Mouse (Mus musculus) embryonic facial prominence, embryonic 14.5 days (tissue): ENCODE measurements around the gene St3gal5. TPM values are rescaled to one million over a fixed set of nuclear protein-coding genes. Genes with fewer than 3 reads are reported as not detected.

Source experiments
- ATAC-seq: fragments of 200-750 bp; cut with Nextera tagmentation; 2 replicates; pipeline ENCODE4 v1.8.0; 2017; ENCODE audit warnings: low read depth, moderate number of reproducible peaks, moderate TSS enrichment
- DNase-seq: peaks from one replicate; pipeline ENCODE4 v3.0.0-alpha.2; 2015; ENCODE audit warnings: low spot score
- H3K27ac ChIP-seq: fragments of 300-500 bp; sonication (generic); replicated peaks from 2 replicates; pipeline ENCODE4 v1.5.1; 2014; ENCODE audit warnings: low read depth, mild to moderate bottlenecking, low read length, moderate library complexity
- H3K27me3 ChIP-seq: fragments of 300-500 bp; sonication (generic); replicated peaks from 2 replicates; pipeline ENCODE4 v1.6.1; 2014; ENCODE audit warnings: low read length; ENCODE audit not compliant: control insufficient read depth, insufficient read depth
- H3K36me3 ChIP-seq: fragments of 300-500 bp; sonication (generic); 2 replicates; pipeline ENCODE4 v1.6.1; 2014; ENCODE audit warnings: low read length, mixed read lengths; ENCODE audit not compliant: control insufficient read depth, insufficient read depth
- H3K4me1 ChIP-seq: fragments of 300-500 bp; sonication (generic); 2 replicates; pipeline ENCODE4 v1.6.1; 2014; ENCODE audit warnings: antibody characterized with exemption, low read length; ENCODE audit not compliant: control insufficient read depth, insufficient read depth
- H3K4me2 ChIP-seq: fragments of 300-500 bp; sonication (generic); 2 replicates; pipeline ENCODE4 v1.6.1; 2014; ENCODE audit warnings: low read depth, mild to moderate bottlenecking, low read length, moderate library complexity, mixed read lengths
- H3K4me3 ChIP-seq: fragments of 300-500 bp; sonication (generic); 2 replicates; pipeline ENCODE4 v1.5.1; 2014; ENCODE audit warnings: low read depth, mild to moderate bottlenecking, low read length
- H3K9ac ChIP-seq: fragments of 300-500 bp; sonication (generic); 2 replicates; pipeline ENCODE4 v1.6.1; 2014; ENCODE audit warnings: low read depth, mild to moderate bottlenecking, low read length, moderate library complexity, mixed read lengths
- H3K9me3 ChIP-seq: fragments of 300-500 bp; sonication (generic); 2 replicates; pipeline ENCODE4 v1.6.1; 2016; ENCODE audit warnings: low read length; ENCODE audit not compliant: control insufficient read depth
- WGBS: fragments of 180-500 bp; shearing (Covaris S2); extraction: QIAGEN DNeasy Blood & Tissue Kit; methylation state at CpG from one replicate; pipeline ENCODE4 v1.1.7; 2014; 5-methylcytosine and 5-hydroxymethylcytosine counted together
- polyA plus RNA-seq: library from polyadenylated mRNA; unstranded; fragments of >200 nt; fragmentation: Nextera tagmentation; extraction: Ambion mirVana; gene quantifications from 2 replicates; pipeline ENCODE4 v1.2.1, GENCODE M21; 2014

St3gal5 gene
- polyA plus RNA-seq, 1 experiment from 2014 or later: 31.3 TPM

DNA sequence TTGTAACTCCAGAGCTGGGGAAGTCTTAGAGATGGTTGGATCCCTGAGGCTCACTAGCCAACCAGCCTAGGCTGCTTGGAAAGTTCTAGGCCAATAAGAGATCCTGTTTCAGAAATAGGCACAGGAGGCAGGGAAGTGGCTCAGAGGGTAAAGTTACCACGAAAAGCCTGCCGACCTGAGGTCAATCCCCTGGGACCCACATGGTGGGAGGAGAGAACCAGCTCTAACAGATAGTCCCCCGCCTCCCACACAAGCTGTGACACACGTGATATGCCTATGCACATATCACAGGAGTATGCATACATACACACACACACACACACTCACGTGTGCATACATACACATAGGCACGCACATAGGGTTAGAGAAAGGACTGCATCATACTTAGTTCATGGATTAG, 32.7 kb downstream of the St3gal5 start:
- H3K36me3 ChIP-seq: peaks cover 32% of the 10 kb centered on the region
- no peak overlapping the region for H3K4me2 ChIP-seq
- 52% methylated on average over 6 of the region's 6 CpGs for WGBS
- H3K27ac ChIP-seq: no peak overlapping the region
- DNase-seq (no peak), ATAC-seq (no peak; the same call in 1 of the 2 replicates)
- no peak overlapping the region for H3K9ac ChIP-seq
- H3K4me3 ChIP-seq: no peak overlapping the region
- no peaks in the 10 kb centered on the region for H3K4me1 ChIP-seq
- H3K9me3 ChIP-seq: no peaks in the 10 kb centered on the region
- no peaks in the 10 kb centered on the region for H3K27me3 ChIP-seq

- Histone ChIP-seq H3K9me3 (no peaks in the 10 kb centered on the region), H3K4me1 (0 out of 2 replicates have a peak, but pooled peaks cover 4% of the 10 kb centered on the region), H3K4me2 (no peak overlapping the region), H3K27me3 (no peaks in the 10 kb centered on the region), H3K4me3 (no peak overlapping the region), H3K36me3 (peaks cover 32% of the 10 kb centered on the region), H3K9ac (no peak overlapping the region), H3K27ac (no peak overlapping the region)
- DNase-seq (no peak), ATAC-seq (no peak)
- 94% methylated on average over 8 of the region's 8 CpGs for WGBS
Measured at GRCm38 (mm10) chr6:72132671-72133214, 35.4 kb downstream of the St3gal5 start.

- no peaks in the 10 kb centered on the region for H3K9me3 ChIP-seq
- H3K36me3 ChIP-seq: peaks cover 20% of the 10 kb centered on the region
- 0 out of 2 replicates have a peak, but pooled peaks cover 4% of the 10 kb centered on the region for H3K4me1 ChIP-seq
- no peaks in the 10 kb centered on the region for H3K27me3 ChIP-seq
- no peak for DNase-seq
- H3K4me2 ChIP-seq: no peak overlapping the region
- no peak overlapping the region for H3K4me3 ChIP-seq
- ATAC-seq: no peak
- H3K27ac ChIP-seq: no peak overlapping the region
- H3K9ac ChIP-seq: no peak overlapping the region
- WGBS: 67% methylated on average over 9 of the region's 9 CpGs
Measured at GRCm38 (mm10) chr6:72134850-72135515, 37.6 kb downstream of the St3gal5 start.

- WGBS: 73% methylated on average over 5 of the region's 5 CpGs
- Histone ChIP-seq H3K9ac (no peak overlapping the region), H3K4me3 (no peak overlapping the region), H3K27ac (no peak overlapping the region), H3K9me3 (no peaks in the 10 kb centered on the region), H3K4me2 (no peak overlapping the region), H3K27me3 (no peaks in the 10 kb centered on the region), H3K36me3 (peaks cover 14% of the 10 kb centered on the region), H3K4me1 (0 out of 2 replicates have a peak, but pooled peaks cover 4% of the 10 kb centered on the region)
- DNase-seq (no peak), ATAC-seq (no peak)
Measured at GRCm38 (mm10) chr6:72136016-72136415, 38.6 kb downstream of the St3gal5 start.

DNA sequence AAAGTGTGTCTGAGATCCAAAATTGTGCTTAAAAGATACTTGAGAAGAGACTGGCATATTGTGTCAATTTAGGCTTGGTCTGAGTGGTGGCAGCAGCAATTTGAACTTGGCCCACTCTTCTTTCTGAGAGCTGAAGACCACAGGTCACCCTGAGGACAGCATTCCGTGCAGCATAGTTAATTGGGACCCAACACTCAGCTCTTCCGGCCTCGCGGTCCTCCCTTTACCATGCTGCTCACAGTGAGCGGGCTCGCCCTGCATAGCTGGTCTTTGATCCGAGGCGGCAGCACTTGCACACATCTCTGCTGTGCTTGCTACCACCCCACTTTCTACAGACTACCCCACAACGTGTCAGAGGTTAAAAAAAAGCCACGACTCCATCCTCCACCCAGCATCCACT, 39.2 kb downstream of the St3gal5 start:
- WGBS: 76% methylated on average over 10 of the region's 10 CpGs
- no peak for DNase-seq
- H3K4me1 ChIP-seq: 0 out of 2 replicates have a peak, but pooled peaks cover 4% of the 10 kb centered on the region
- H3K36me3 ChIP-seq: peaks cover 11% of the 10 kb centered on the region
- no peaks in the 10 kb centered on the region for H3K27me3 ChIP-seq
- H3K9me3 ChIP-seq: no peaks in the 10 kb centered on the region
- H3K4me3 ChIP-seq: no peak overlapping the region
- no peak overlapping the region for H3K27ac ChIP-seq
- H3K4me2 ChIP-seq: no peak overlapping the region
- 0 out of 2 replicates have a peak, but pooled peaks have one; percentile 34 for ATAC-seq
- H3K9ac ChIP-seq: no peak overlapping the region

- peak; percentile 83 for ATAC-seq
- H3K4me2 ChIP-seq: no peak overlapping the region
- H3K4me1 ChIP-seq: 0 out of 2 replicates have a peak, but pooled peaks cover 4% of the 10 kb centered on the region
- no peak overlapping the region for H3K4me3 ChIP-seq
- H3K9me3 ChIP-seq: no peaks in the 10 kb centered on the region
- no peak overlapping the region for H3K9ac ChIP-seq
- H3K27ac ChIP-seq: 0 out of 2 replicates have a peak overlapping the region, but pooled peaks have one; percentile 39
- DNase-seq: peak; percentile 65
- H3K36me3 ChIP-seq: peaks cover 3% of the 10 kb centered on the region; the same call in 1 of the 2 replicates
- WGBS: 71% methylated on average over 9 of the region's 9 CpGs
- H3K27me3 ChIP-seq: no peaks in the 10 kb centered on the region
Measured at GRCm38 (mm10) chr6:72139508-72140193, 42.3 kb downstream of the St3gal5 start.

- H3K9me3 ChIP-seq: no peaks in the 10 kb centered on the region
- no peak overlapping the region for H3K4me3 ChIP-seq
- H3K27me3 ChIP-seq: no peaks in the 10 kb centered on the region
- no peak overlapping the region for H3K9ac ChIP-seq
- H3K4me2 ChIP-seq: no peak overlapping the region
- ATAC-seq (no peak), DNase-seq (no peak)
- peak overlapping the region; percentile 40 for H3K27ac ChIP-seq
- H3K36me3 ChIP-seq: peaks cover 3% of the 10 kb centered on the region; the same call in 1 of the 2 replicates
- 74% methylated on average over 8 of the region's 8 CpGs for WGBS
- H3K4me1 ChIP-seq: 0 out of 2 replicates have a peak, but pooled peaks cover 4% of the 10 kb centered on the region
Measured at GRCm38 (mm10) chr6:72140371-72140770, 43.0 kb downstream of the St3gal5 start.

- Histone ChIP-seq H3K4me1 (0 out of 2 replicates have a peak, but pooled peaks cover 4% of the 10 kb centered on the region), H3K9me3 (no peaks in the 10 kb centered on the region), H3K27me3 (no peaks in the 10 kb centered on the region), H3K4me3 (no peak overlapping the region), H3K36me3 (peaks cover 3% of the 10 kb centered on the region; the same call in 1 of the 2 replicates), H3K4me2 (no peak overlapping the region), H3K27ac (no peak overlapping the region), H3K9ac (no peak overlapping the region)
- DNase-seq (no peak), ATAC-seq (no peak)
- WGBS: 57% methylated on average over 10 of the region's 10 CpGs
Measured at GRCm38 (mm10) chr6:72141191-72141590, 43.8 kb downstream of the St3gal5 start.
